Mouse (Mus musculus) heart, postnatal 14 days (tissue): ENCODE measurements around the gene Ofd1. TPM values are rescaled to one million over a fixed set of nuclear protein-coding genes. Genes with fewer than 3 reads are reported as not detected.
A peak's percentile ranks its signal among the peaks of the same experiment; 100 is the strongest.

Experiments
- DNase-seq, 2 experiments: peaks; one replicate each; pipeline ENCODE4 v3.0.0; 2021 to 2022
- intact Hi-C: fragments of 180-260 bp; cut with DNase I; formaldehyde crosslinking; loops from one replicate; pipeline ENCODE4 v1.15.1; 2025
- total RNA-seq, 2 experiments: library from RNA; stranded (reverse); gene quantifications; 2 replicates each; pipeline ENCODE4 v1.2.3; 2021

Gene Ofd1
- total RNA-seq, 2 experiments from 2014 or later, result 3.6 to 4.0 TPM

- intact Hi-C loops, result no loop called here
- no peak for DNase-seq
Measured at GRCm38 (mm10) chrX:166365458-166366213, 74.9 kb downstream of the Ofd1 start.

GRCm38 (mm10) chrX:166360455-166360854, 80.0 kb downstream of the Ofd1 start:
- DNase-seq, result no peak
- intact Hi-C loops, result no loop called here

- no peak for DNase-seq
- intact Hi-C loops, result no loop called here
Measured at GRCm38 (mm10) chrX:166359927-166360440, 80.5 kb downstream of the Ofd1 start.

GRCm38 (mm10) chrX:166358955-166359354, 81.5 kb downstream of the Ofd1 start:
- DNase-seq, result no peak
- intact Hi-C loops, result no loop called here

- DNase-seq, result no peak
- intact Hi-C loops, result no loop called here
Measured at GRCm38 (mm10) chrX:166356276-166356675, 84.2 kb downstream of the Ofd1 start.

- peak in 1 of 2 experiments; percentile 4 for DNase-seq
- intact Hi-C loops, result no loop called here
Measured at GRCm38 (mm10) chrX:166354913-166355312, 85.6 kb downstream of the Ofd1 start.

GRCm38 (mm10) chrX:166353412-166353811, 87.1 kb downstream of the Ofd1 start:
- intact Hi-C loops, result no loop called here
- DNase-seq, result no peak

GRCm38 (mm10) chrX:166351790-166352189, 88.7 kb downstream of the Ofd1 start:
- intact Hi-C loops, result loop anchor here (2.0 kb wide), 1 partner anchor 185 kb away; no protein-coding TSS in a partner anchor
- DNase-seq, result peak; percentile 39 to 67

GRCm38 (mm10) chrX:166348634-166349033, 91.9 kb downstream of the Ofd1 start:
- no peak for DNase-seq
- intact Hi-C loops, result loop anchor here (5.0 kb wide), 1 partner anchor 304 kb away; no protein-coding TSS in a partner anchor

- no peak for DNase-seq
- intact Hi-C loops, result loop anchor here (5.0 kb wide), 1 partner anchor 304 kb away; no protein-coding TSS in a partner anchor
Measured at GRCm38 (mm10) chrX:166348086-166348485, 92.4 kb downstream of the Ofd1 start.

- intact Hi-C loops, result loop anchor here (5.0 kb wide), 1 partner anchor 308 kb away; no protein-coding TSS in a partner anchor
- peak in 1 of 2 experiments; percentile 2 for DNase-seq
Measured at GRCm38 (mm10) chrX:166344228-166345015, 96.1 kb downstream of the Ofd1 start.

- intact Hi-C loops, result no loop called here
Measured at GRCm38 (mm10) chrX:166341795-166342194, 98.7 kb downstream of the Ofd1 start.

More at GRCm38 (mm10) chrX:166341795-166342194, 98.7 kb downstream of the Ofd1 start:
- DNase-seq, result no peak

Other genes with a start within 250 kb of the Ofd1 start
- 10 to 100 TPM in 1 of 2 experiments, 1 to 10 TPM in 1; 10.0 to 10.1 TPM for gene Gpm6b, start 201.8 kb downstream of the Ofd1 start, total RNA-seq
- 10 to 100 TPM; 13.0 to 17.8 TPM for gene Trappc2, start 130 bp downstream of the Ofd1 start, total RNA-seq
- gene Rab9, start 39.2 kb upstream of the Ofd1 start, total RNA-seq, result 10 to 100 TPM; 21.1 to 26.0 TPM
- gene Tceanc, start 77.9 kb upstream of the Ofd1 start, total RNA-seq, result 1 to 10 TPM; 2.7 to 2.8 TPM
- under 1 TPM; 0.48 to 0.49 TPM for gene Egfl6, start 145.0 kb upstream of the Ofd1 start, total RNA-seq